Mouse (Mus musculus) frontal cortex, adult 2 months (tissue): Measurements from ENCODE around the gene Gcnt2. TPM values are rescaled to one million over a fixed set of nuclear protein-coding genes. Genes with fewer than 3 reads are reported as not detected.

Source experiments
- DNase-seq, 2 experiments: peaks; one replicate each; pipeline ENCODE4 v3.0.0; 2022; ENCODE audit warnings: low spot score in 1 of 2; ENCODE audit errors: extremely low spot score in 1 of 2
- polyA plus RNA-seq: library from polyadenylated mRNA; depleted of rRNA; stranded (reverse); fragments of >200 nt; gene quantifications from 2 replicates; pipeline ENCODE4 v1.2.3, GENCODE M21; 2012

The Gcnt2 gene
- polyA plus RNA-seq, 1 experiment, result 8.0 TPM

DNA sequence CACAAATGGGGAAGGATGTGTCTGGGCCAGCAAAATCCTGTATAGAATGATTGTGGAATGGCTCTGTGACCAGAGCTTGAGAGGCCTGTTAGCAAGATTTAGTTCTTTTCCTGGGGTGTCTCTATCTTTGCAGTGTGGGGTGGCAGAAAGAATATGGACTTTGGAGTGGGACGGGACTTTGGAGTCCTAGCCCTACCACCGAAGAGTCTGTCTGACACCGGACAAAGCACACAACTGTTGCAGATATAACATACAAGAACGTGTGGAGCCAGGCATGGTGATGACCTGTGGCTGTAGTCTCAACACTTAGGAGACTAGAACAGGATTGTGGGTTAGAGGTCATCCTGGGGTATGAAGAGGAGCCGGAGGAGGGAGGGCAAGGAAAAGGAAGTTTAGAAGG lies 73.0 kb downstream of the Gcnt2 start:
- no peak for DNase-seq

DNA sequence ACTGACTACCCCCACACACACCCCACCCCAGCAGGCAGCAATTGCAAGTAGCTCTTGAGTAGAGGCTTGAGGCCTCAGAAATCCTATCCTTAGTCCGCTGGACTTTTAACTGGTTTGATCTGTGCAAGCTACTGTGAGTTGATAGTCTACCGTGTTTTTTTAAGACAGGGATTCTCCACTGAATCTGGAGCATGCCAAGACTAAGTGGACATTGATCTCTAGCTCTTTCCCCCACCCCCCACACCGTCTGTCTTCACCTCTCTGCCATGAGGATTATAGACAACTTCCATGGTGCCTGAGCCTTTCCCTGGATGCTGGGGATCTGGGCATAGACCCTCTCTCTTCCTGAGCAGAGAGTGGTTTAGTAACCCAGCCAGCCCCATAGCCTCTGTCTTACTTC lies 74.8 kb downstream of the Gcnt2 start:
- DNase-seq, result no peak

DNA sequence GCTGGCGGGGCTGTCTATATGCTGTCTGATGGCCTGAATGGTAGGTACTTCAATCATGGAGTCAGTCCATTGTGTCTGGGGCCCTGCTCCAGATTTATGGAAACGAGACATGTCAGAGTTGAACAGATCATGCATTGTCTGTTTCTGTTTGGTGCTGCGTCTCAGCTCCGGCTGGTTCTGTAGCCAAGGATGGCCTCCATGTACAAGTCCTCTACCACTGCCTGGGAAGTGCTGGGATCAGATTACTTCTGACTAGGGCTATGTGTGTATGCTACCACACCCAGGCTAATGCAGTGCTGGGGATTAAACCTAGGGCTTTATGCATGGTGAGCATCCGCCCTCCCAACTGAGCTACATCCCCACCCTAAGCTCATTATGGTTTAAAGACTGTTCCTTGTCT lies 78.0 kb downstream of the Gcnt2 start:
- no peak for DNase-seq

DNA sequence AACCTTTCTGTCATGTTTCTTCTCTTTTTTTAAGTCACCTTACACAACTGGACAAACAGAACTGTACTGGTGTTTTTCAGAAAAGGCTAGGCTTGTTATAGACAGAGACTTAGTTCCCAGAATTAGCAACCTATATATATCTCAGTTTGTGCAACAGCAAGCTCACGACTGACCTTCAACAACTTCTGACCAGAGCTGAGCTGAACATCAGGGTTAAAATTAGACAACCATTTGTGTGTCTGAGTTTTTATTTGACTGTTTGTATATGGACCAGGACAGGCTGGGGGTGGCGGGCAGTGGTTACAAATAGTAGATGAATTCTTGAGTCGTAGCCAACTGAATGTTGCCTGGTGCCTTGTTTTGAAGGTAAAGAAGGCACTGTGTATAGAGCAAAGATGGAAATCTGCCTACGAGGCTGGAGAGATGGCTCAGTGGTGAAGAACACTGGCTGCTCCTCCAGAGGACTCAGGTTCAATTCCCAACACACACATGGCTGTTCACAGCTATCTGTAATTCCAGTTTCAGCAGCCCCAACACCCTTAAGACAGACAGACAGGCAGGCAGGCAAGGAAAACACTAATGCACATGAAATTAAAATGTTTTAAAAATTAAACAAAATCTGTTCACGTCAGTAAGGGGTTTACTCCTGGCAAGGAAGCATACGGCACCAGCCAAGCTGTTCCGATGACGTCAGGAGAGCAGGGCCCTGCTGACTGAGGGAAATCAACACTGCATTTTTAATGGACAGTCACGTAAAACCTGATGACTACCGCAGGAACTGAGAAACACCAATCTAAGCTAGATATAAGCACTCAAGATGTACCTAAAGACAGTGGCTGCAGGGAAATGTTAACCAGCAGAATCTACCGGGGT lies 79.2 kb downstream of the Gcnt2 start:
- peak in 1 of 2 experiments; percentile 43 for DNase-seq

DNA sequence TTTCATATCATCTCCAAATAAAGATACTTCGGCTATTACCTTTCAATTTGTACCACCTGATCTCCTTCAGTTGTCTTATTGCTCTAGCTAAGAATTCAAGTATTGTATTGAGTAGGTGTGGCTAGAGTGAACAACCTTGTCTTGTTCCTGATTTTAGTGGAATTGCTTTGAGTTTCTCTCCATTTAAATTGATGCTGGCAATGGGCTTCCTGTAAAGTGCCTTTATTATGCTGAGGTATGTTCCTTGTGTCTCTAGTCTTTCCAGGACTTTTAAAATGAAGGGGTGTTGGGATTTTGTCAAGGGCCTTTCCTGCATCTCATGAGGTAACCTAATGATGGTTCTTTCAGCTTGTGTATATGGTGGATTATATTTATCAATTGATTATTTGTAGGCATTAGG lies 83.5 kb downstream of the Gcnt2 start:
- no peak for DNase-seq

DNA sequence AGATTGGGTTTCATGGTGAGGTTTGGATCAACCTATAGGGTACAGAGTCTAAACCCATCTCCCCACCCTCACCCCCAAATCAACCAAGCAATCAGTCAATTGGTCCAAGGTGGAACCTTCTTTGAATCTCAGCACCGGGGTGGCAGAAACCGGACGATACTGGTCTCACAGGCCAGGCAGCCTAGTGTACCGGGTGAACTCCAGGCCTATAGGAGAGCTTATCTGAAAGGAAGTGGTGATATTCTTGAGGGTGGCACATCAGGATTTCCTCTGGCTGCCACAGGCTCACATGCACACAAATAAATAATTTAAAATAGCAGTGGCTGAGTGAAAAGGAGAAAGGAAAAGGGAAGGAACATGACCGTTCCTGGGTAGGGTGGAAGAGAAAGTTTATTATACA lies 84.4 kb downstream of the Gcnt2 start:
- DNase-seq, result no peak

DNA sequence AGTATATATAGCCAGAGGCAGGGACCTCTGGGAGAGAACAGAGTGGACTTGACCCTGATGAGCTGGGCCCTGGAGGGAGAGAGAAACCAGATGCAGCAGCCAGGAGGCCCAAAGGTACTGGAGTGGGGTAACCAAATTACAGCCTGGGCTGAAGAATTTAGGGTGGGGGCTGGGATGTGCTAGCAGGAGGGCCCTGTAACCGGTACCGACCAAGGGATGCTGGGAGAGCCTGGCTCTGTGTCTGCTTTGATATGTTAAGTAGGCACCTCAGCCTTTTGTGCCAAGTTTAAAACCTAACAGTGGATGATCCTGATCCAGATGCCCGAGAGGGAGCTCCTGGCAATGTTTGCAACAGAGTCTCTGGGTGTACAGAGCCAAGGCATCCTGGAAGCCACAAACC lies 84.8 kb downstream of the Gcnt2 start:
- DNase-seq, result no peak

DNA sequence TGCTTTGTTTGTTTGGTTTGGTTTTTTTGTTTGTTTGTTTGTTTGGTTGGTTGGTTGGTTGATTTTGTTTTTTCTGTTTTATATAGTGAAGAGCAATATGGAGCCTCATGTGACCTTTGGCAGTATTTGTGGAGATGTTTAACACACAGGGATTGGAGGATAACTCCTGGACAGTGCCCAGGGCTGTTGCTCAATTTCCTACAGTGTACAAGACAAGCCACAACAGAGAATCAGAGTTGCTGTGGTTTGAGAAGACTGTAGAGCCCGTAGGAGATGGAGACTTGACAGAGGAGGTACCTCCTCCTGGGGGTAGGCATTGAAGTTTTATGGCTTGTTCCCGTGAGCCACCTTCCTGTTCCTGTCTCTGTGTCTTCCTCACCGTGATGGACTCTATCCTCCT lies 87.0 kb downstream of the Gcnt2 start:
- DNase-seq, result no peak

DNA sequence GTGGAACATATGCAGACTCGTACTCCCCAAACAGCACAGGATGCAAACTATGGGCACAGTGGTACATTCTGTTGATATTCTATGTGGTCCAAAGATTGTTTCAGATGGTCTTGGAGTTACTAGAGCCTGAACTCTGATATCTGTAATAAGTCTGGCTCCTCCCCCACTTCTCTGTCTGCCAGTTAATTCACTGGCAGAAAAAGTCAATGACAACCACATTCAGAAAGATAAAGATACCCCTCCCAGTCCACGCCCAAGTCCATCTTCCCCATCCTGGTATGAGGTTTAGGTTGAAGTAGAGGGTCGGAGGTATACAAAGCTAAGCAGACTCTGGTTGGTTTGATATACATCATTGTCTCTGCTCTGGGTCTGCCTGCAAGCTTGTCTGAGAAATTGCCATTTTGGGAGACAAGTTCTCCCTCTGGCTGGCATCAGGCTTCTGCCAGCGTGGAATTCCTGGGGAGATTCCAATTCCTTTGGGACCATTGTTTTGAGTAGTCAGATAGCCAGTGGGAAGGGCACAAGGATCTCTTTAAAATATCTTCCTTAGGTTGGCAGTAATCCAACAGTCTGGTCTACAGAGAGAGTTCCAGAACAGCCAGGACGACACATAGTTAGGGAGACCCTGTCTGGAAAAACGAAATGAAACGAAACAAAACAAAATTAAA lies 88.1 kb downstream of the Gcnt2 start:
- no peak for DNase-seq

DNA sequence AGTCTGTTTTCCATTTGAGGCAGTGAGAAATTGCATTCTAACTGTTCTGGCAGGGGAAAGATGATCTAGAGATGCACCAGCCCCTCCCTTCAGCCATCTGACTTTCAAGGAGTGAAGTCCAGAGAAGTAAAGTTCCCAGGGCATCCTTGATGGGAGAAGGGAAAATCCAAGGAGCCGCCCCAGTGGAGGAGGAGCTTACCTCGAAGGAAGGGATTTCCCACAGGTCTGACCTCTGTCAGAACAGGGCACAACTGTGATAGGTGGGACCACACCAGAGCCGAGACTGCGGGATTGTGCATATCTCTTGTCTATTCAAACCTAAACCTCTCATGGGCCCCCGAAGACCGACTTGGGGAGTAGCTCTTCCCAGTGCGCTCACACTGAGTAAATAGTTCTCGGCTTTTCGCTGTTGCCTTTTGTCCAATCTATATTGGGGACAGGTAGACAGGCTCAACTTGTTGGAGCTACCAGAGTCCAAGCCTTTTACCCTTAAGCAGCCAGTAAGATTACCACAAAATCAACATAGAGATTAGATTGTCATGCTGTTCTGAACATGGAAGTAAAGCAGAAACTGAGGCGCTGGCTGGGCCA lies 91.9 kb downstream of the Gcnt2 start:
- DNase-seq, result no peak

DNA sequence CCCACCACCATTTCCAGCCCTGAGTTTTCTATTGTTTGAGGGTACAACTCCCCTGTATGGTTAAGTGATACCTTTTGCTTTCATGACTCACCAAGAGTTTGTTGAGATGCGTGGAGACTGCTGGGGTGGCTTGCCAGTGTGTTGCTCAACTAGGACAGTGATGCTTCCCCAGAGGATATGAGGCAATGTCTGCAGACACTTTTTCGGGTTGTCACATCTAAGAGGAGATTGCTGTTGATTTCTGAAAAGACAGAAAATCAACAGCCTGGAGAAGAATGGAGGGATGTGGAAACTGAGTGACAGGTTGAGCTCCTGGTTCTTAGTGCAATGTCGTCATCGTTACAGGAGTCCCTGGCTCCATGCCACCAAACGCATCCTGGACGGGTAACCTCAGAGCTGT lies 93.7 kb downstream of the Gcnt2 start:
- DNase-seq, result no peak

DNA sequence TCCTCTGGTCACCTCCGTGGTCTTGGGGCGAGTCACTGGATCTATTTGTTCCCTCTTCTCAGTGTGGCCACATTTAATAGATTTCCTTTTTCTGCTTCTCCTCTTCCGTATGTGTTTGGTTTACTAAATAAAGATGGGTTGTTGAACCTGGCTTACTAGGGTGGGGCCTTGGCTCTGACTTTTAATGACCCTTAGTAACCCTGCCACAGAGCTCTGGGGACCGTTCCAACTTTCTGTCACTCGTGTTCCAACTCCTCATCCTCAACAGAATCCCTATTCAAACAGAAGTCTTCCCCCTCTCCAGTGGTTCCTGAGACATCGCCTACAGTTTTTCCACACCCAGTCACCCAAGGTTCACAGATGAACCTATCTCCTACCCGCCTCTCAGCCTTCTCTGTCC lies 96.2 kb downstream of the Gcnt2 start:
- no peak for DNase-seq

DNA sequence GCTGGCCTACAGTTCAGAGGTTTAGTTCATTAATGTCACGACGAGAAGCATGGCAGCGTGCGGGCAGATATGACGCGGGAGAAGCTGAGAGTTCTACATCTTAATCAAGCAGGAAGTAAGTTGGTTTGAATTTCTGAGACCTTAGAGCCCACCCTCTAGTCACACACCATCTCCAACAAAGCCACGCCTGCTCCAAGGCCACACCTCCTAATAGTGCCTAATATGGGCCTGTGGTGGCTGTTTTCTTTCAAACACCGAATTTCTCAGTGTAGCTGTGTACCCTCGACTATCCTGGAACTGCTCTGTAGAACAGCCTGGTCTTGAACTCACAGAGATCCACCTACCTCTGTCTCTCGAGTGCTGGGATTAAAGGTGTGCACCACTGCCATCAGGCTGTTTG lies 108.1 kb downstream of the Gcnt2 start:
- DNase-seq, result no peak

DNA sequence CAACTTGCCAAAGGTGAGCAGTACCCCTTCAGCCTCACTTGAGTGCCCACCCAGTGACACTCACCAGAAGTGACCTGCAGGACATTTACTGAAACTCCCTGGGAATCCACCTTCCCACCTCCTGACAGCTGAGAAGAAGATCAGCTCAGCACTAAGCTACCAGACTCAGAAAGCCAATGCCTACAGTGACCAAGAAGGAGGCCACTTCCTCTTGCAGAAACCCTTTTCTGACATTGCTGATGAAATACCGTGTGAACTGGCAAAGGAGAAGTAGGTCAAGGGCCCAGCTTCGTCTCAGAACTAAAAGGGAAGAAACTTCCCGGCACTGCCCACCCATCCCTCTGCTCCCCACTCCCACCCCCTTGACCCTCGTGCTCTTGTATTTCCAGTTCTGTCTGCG lies 109.0 kb downstream of the Gcnt2 start:
- no peak for DNase-seq

DNA sequence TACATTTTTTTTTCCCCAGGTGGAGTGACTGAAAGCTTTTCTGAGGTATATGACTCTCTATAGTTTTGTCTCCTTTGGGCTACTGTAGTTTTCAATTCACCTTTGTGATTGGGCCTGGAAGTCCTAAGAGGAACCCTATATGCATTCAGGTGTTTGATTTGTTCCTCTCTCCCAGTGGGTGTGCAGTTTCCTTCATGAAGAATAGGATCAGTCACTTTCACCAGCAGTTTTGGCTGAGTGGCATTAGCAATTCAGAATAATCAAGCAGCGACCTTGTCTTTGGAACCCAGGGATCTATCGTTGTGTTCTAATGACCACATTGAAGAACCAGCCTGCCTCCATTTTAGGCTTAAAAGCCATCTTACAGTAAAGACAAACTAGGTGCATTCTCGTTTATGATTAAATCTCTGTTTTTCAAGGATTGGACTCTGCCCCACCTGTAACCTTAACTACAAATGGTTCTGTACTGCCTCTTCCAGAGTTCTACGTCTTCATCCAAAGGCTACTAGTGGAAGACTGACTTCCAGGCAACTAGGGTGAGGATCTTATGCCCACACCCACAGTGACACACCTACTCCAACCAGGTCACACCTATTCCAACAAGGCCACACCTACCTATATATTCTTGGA lies 110.3 kb downstream of the Gcnt2 start:
- no peak for DNase-seq

DNA sequence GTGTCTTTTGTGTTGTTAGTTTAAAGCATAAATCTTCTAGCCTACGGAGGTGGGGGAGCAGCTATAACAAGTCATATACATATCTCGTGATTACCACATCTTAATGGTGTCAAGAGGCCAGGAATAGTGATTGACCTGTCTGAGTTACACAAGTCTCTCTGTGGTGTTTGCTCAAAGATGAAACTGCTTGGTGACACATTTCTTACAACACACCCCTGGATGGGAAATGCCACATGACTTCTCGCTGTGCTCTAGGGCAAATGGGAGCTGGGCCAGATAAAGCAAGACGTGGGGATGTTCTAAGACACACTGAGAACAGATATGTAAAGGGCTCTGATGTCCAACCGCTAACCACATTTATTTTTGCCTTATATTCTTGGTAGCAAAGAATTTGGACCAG lies 111.7 kb downstream of the Gcnt2 start:
- DNase-seq, result no peak

DNA sequence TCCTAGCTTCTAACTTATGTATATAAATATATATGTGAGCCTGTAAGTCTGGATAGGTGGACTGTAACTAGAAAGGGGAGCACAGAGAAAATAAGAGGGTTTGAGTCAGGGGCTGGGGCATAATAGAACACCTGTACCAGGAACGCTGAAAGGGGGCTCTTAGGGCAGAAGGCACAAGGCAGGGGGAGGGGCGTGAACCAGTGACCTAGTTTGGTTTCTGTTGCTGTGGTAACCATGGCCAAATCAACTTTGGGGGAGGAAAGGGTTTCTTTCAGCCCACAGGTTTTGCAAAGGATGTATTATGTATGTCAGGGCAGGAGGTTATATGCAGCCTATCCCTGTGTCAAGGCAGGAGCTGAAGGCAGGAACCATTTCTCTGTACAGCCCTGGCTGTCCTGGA lies 112.3 kb downstream of the Gcnt2 start:
- DNase-seq, result no peak

DNA sequence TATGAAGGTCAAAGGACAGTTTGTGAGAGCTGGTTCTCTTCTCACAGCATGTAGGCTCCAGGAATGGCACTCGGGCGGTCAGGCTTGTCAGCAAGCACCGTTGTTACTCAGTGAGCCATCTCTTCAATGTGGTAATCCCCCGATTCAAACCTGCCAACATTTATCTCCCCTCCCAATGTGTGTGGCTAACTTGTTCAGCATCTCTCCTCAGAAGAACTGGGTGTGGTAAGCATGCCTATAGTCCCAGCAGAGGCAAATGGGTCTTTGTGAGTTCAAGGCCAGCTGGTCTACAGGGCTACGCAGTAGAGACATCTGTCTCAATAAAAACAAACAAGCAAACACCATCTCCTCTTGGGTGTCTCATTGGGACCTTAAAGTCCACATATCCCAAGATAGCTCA lies 113.4 kb downstream of the Gcnt2 start:
- DNase-seq, result no peak

DNA sequence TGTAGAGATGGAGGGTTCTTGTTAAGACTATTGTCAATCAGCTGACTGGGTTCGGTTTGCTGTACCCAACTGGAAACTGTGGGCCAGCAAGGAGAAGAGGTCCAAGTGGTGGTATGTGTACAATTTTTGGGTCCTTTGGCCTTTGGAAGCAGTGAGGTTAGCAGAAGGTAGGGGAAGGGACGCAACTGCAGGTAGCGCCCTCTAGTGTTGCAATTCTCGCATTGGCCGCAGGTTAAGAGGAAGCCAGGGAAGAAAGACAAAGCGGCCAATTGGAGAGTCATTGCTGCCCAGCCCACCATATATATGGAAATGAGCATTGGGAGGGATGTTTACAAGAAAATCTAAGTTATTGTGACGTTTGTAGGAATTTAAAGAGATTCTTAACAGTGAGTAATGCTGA lies 118.1 kb downstream of the Gcnt2 start:
- DNase-seq, result peak in 1 of 2 experiments; percentile 67

DNA sequence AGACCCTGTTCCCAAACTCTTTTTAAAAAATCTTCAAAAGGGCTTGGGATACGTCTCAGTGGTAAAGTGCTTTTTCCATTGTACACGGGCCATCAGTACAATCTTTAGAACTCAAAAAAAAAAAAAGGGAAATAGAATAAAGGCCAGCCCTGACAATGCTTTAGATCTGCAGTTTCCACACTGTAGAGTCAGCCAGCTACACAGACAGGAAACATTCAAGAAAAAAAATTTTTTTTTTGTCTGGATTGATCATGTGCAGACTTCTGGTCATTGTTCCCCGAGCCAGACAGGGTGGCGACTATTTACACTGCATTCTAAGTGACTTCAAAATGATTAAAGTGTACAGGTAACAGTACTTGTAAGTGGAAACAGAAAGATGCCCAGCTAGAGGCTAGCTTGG lies 119.1 kb downstream of the Gcnt2 start:
- DNase-seq, result no peak

DNA sequence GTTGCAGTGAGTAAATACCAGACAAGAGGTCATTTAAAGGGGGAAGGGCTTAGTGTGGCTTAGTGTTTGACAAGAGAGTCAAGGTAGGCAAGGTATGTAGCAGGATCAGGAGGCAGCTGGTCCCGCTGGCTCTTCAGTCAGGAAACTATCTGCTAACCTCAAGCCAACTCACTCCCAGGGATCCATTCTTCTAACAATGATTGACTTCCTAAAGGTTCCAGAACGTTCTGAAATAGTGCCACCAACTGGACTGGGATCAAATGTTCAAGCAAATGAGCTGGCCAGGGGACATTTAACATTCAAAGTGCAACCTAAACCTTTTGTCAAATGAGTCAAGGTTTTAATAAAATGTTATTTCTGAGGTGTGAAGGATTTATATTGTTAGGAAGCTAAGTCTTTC lies 119.8 kb downstream of the Gcnt2 start:
- DNase-seq, result no peak
